Mouse (Mus musculus) cerebellum, postnatal 36 days (tissue): ENCODE measurements around the gene Gm8890.
"Not testable (repeated sequence)": the region's sequence is repeated elsewhere in the genome, so short reads cannot be mapped to it uniquely, and the experiment has no call there.

ENCODE experiments used
- DNase-seq, 2 experiments: peaks; one replicate each; pipeline ENCODE4 v3.0.0; 2021 to 2022; ENCODE audit warnings: mixed read lengths in 2 of 2

Gene Gm8890

DNA sequence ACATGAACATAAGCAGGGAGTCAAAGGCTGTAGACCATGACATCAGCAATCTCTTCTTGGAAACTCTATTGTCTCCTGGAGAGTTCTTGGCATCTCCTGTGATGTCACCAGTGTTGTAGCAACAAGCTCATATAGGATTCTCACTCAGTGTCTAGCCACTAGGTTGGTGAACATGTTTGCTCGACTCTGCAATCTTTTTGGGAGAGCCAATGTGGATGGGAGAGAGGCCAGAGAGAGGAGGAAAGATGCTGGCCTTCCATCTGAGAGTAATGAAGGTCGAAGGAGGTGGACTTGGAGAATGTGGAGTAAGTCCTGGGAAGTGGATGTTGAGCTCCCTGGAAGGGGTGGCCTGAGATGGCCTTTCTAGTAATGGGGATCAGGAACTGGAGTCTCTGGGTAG is at the start of gene Gm8890:
TSS of gene Gm8890 (plus strand) at position 301 of the 400 bp plus-strand sequence.
- DNase-seq: not testable (repeated sequence)

DNA sequence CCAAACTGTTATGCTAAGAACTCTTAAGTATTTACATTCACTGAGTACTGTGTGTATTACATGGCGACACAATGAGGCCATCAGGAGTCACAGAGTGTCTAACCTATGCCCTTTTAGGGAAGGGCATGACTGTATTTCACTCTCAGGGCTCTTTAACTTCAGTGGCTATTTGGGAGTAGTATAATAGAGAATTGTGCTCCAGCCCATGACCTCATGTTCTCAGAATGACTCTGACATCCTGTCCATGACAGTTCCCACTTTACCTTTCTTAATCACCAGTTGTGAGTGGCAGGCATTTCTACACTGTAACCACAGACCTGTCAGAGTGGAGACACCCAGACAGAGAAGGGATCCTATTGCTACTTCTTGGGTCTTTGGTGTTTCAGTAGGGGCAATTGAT is 388 bp downstream of the Gm8890 start:
- DNase-seq: not testable (repeated sequence)
